In the genomic region with DNA sequence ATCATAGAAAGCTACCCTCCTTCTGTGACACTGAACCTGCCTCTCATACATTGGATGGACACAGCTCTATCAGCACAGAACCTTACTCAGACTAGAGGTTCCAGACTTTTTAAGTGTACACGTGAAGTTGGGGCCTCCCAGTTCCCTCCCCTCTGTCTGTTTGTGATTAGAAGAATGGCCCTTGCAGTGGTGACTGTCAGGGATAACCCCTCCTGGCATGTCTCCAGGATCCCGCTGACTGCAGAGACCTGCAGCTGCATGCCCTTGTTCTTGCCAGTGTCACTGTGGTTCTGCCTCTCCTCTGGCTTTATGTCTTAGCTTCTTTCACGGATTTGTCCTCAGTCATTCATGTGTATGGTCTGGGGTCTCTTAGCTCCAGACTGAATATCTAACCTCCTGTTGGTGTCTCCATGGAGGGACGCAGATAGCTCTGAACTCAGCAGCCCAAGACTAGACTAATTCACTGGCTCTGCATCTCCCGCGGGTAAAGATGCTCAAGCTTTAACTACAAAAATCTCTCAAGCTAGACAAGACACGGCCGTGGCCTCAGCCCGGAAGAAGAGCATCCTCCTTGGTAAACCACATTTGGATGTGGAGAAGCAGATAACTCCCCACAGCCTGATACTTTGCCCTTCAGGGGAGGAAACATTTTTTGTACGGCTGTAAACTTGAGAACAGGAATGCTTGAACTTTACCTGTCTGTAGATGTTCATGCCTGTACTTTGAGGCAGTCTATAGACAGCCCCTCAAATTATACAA, we compare ENCODE assay signal across 1 mouse cellular context.
TF ChIP-seq lines count a peak whose summit lies in the region.

No protein-coding gene starts in this region.

TF ChIP-seq in MEL, 35 proteins besides CTCF, POLR2A, EP300 and RAD21 (continued from another document):
- TF ChIP-seq TAL1 (IDR thresholded peaks at IDR 0.05; ENCODE audit: low read length): 0 out of 2 replicates have a peak, but pooled peaks have one; percentile 12
- peak; percentile 47; the same call in 1 of the 2 replicates for TF ChIP-seq RCOR1 (IDR thresholded peaks at IDR 0.05; ENCODE audit: low read depth, low read length)
